Mouse (Mus musculus) adrenal gland, postnatal 4 days (tissue): ENCODE measurements around the gene Cxcl17. TPM values are rescaled to one million over a fixed set of nuclear protein-coding genes. Genes with fewer than 3 reads are reported as not detected.

ENCODE experiments used
- DNase-seq, 2 experiments: peaks; one replicate each; pipeline ENCODE4 v3.0.0; 2021 to 2022; ENCODE audit warnings: low spot score in 2 of 2, mixed read lengths in 2 of 2
- total RNA-seq, 2 experiments: library from RNA; stranded (reverse); gene quantifications; 2 replicates each; pipeline ENCODE4 v1.2.3; 2021

The Cxcl17 gene
- total RNA-seq, 2 experiments from 2014 or later = not detected

GRCm38 (mm10) chr7:25372441-25372840 lies 40.2 kb downstream of the Cxcl17 start:
- no peak for DNase-seq

GRCm38 (mm10) chr7:25369058-25369749 lies 43.5 kb downstream of the Cxcl17 start, which contains the start of gene Cnfn:
TSS of gene Cnfn (minus strand) at chr7:25369724.
- no peak for DNase-seq

DNA sequence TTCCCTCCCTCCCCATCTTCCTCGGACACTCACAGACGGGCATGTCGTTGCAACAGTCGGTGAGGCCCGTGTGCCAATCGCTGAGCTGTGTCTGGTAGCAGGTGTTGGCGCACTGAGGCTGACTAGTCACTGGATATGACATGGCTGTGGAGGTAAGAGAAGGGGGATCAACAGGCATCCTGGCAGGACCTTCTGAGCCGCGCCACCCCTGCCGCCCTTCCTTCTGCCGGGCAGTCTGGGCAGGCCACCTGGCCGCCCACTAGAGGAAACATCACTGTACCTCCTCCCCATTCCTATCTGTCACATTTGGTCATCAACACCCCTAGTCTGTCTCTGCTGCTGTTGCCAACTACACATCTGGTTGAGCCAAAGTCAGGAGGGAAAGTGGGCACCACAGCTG lies 44.4 kb downstream of the Cxcl17 start:
- DNase-seq = no peak

DNA sequence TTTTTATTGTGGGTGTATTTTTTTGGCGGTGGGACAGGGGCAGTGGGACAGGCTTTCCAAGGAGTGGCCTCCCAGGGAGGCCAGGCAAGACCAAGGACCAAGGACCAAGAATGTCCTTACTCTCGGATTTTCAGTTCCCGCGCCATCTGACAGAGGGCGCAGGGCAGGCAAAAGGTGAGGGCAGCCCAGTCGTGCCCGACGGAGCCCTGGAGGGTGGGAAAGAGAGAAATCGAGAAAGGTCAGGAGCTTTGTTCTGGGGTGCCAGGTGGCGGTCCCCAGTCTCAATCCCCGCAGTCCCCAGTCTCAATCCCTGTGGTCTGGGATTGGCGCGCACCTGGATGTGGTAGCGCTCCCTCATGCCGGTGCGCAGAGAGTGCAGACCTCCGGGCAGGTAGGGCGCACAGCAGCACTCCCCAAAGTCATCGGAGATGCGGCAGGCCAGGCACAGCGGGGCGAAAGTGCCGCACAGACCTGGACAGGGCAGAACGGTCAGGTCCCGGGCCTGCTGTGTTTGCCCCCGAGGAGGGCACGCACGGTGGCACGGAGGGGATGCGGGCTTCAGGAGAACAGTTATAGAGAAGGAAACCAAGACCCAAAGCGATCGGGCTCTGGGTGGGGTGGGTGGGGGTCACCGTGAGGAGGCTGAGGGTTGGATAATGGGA lies 44.9 kb downstream of the Cxcl17 start:
- no peak for DNase-seq

DNA sequence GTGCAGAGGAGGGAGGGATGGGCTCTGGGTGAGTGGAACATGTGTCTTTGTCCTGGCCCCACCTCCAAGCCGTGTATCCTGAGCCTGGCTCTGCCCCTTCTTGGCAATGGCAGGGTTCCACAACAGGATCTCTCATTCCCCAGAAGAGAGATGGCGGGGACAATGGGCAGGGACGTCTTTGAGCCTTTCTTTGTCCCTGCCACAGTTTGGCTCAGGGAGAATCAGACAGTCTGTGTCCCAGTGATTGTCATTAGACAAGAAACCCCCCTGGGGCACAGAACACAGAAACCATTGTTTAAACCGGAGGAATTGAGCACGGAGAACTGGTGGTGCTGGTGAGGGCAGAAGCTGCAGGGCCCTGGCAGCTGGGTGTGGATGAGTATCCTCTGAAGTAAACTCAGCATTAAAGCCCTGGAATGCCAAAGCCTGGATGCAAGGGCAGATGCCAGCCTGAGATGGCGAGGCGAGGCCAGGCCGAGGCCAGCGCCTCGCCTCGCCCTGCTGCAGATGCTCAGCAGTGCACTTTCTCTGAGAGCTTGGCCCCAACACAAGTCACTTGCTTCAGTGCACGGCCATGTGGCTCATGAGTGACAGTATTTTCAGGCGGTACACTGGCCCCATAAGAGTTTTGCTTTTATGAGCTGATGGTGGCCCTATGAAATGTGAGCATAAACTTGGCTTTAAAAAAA lies 46.6 kb downstream of the Cxcl17 start:
- no peak for DNase-seq

GRCm38 (mm10) chr7:25363632-25364031 lies 49.1 kb downstream of the Cxcl17 start:
- DNase-seq = no peak

DNA sequence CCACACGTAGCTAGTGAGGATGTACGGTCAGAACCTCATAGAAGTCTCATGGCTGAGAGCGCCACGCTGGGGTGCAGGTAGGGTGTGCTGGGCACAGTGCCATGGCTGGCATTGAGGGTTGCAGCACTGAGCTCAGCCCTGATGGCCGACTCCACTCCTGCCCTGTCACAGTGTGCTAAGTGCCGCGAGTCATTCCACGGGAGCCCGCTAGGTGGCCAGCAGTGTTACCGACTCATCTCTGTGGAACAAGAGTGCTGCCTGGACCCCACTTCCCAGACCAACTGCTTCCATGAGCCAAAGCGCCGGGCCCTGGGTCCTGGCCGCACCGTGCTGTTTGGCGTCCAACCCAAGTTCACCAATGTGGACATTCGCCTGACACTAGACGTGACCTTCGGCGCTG lies 49.5 kb downstream of the Cxcl17 start:
- DNase-seq = no peak

DNA sequence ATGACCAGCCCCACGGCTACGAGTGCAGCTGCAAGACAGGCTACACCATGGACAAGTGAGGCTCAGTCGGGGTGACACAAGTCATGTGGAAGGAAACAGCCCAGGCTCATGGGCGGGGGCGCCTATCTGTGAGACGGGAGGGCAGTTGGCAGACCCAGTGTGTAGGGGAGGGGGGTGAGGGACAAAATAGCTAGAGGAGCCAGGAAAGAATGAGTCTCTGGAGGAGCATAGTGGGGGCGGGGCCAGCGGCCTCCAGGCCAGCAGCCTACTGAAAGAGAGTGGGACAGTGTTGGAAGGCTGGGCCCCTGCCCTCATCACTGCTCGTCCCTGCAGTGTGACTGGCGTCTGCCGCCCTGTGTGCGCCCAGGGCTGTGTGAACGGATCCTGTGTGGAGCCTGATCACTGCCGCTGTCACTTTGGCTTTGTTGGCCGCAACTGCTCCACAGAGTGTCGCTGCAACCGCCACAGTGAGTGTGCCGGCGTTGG lies 53.9 kb downstream of the Cxcl17 start:
- no peak for DNase-seq

Other genes starting within 250 kb of the Cxcl17 start
- 1 to 10 TPM; 3.7 to 4.1 TPM for gene Pou2f2, start 233.2 kb downstream of the Cxcl17 start, total RNA-seq
- 10 to 100 TPM; 15.6 to 16.4 TPM for gene Dedd2, start 192.3 kb downstream of the Cxcl17 start, total RNA-seq
- gene Zfp526, start 191.5 kb downstream of the Cxcl17 start, total RNA-seq = 10 to 100 TPM; 15.9 to 16.3 TPM
- 10 to 100 TPM; 84.8 to 89.3 TPM for gene Gsk3a, start 175.0 kb downstream of the Cxcl17 start, total RNA-seq
- 10 to 100 TPM; 47.5 to 50.4 TPM for gene Erf, start 162.1 kb downstream of the Cxcl17 start, total RNA-seq
- 100 to 1,000 TPM; 162 to 174 TPM for gene Cic, start 145.2 kb downstream of the Cxcl17 start, total RNA-seq
- gene Pafah1b3, start 114.9 kb downstream of the Cxcl17 start, total RNA-seq = 10 to 100 TPM; 62.9 to 70.0 TPM
- not detected for gene Prr19, start 111.5 kb downstream of the Cxcl17 start, total RNA-seq
- 1 to 10 TPM; 4.0 to 5.4 TPM for gene Tmem145, start 106.8 kb downstream of the Cxcl17 start, total RNA-seq
- 10 to 100 TPM; 51.4 to 55.6 TPM for gene Megf8, start 95.7 kb downstream of the Cxcl17 start, total RNA-seq
- gene Cnfn, start 43.2 kb downstream of the Cxcl17 start, total RNA-seq = not detected
- gene Lipe, start 14.2 kb downstream of the Cxcl17 start, total RNA-seq = 100 to 1,000 TPM; 139 to 178 TPM
- gene Ceacam1, start 64.7 kb upstream of the Cxcl17 start, total RNA-seq = 10 to 100 TPM; 14.9 to 21.4 TPM
- 1 to 10 TPM; 1.7 to 1.9 TPM for gene Ceacam2, start 127.0 kb upstream of the Cxcl17 start, total RNA-seq
- 1 to 10 TPM in 1 of 2 experiments, not detected in 1; 2.5 TPM for gene Erich4, start 203.0 kb upstream of the Cxcl17 start, total RNA-seq
- gene Dmac2, start 206.5 kb upstream of the Cxcl17 start, total RNA-seq = 10 to 100 TPM; 34.3 to 34.5 TPM
- gene B3gnt8, start 213.8 kb upstream of the Cxcl17 start, total RNA-seq = 1 to 10 TPM; 4.4 to 7.6 TPM
- gene Bckdha, start 246.1 kb upstream of the Cxcl17 start, total RNA-seq = 100 to 1,000 TPM; 103 to 112 TPM
- gene Exosc5, start 246.3 kb upstream of the Cxcl17 start, total RNA-seq = 10 to 100 TPM; 50.6 to 53.0 TPM